Mouse (Mus musculus): ENCODE measurements around the gene Tra2a. TPM values are rescaled to one million over a fixed set of nuclear protein-coding genes. Genes with fewer than 3 reads are reported as not detected.
"Not testable (repeated sequence)": the region's sequence is repeated elsewhere in the genome, so short reads cannot be mapped to it uniquely, and the experiment has no call there.

The Tra2a gene
- 105 and 111 TPM in 2 replicates for polyA plus RNA-seq (2015; fragmentation: Nextera tagmentation; extraction: Ambion mirVana)

GRCm38 (mm10) chr6:49263847-49264243 is at the start of gene Tra2a:
TSS of gene Tra2a (minus strand) at chr6:49264033.
- WGBS, result under 1% methylated on average over 39 of the region's 39 CpGs
- Histone ChIP-seq H3K9ac (peak within 1 kb of the TSS; percentile 98), H3K4me1 (replicated peaks) (peaks cover 30% of the 10 kb centered on the region), H3K4me3 (peak within 1 kb of the TSS; percentile 94), H3K9me3 (no peaks in the 10 kb centered on the region), H3K27ac (replicated peaks) (peak within 1 kb of the TSS; percentile 97), H3K4me2 (peak within 1 kb of the TSS; percentile 81), H3K27me3 (no peaks in the 10 kb centered on the region), H3K36me3 (no peaks in the 10 kb centered on the region)
- peak; percentile 97 for ATAC-seq (ENCODE audit: low FRiP score, low read depth)

- H3K9me3 ChIP-seq, result no peaks in the 10 kb centered on the region
- H3K4me3 ChIP-seq, result no peak overlapping the region
- H3K4me2 ChIP-seq, result no peak overlapping the region
- no peaks in the 10 kb centered on the region for H3K27me3 ChIP-seq
- H3K36me3 ChIP-seq, result no peaks in the 10 kb centered on the region
- no peak for ATAC-seq (ENCODE audit: low FRiP score, low read depth)
- H3K9ac ChIP-seq, result no peak overlapping the region
- H3K4me1 ChIP-seq (replicated peaks), result no peaks in the 10 kb centered on the region
- no peak overlapping the region for H3K27ac ChIP-seq (replicated peaks)
Measured at GRCm38 (mm10) chr6:49298286-49298685, 34.5 kb upstream of the Tra2a start.

- Histone ChIP-seq H3K4me3 (no peak overlapping the region), H3K9me3 (no peaks in the 10 kb centered on the region), H3K4me1 (replicated peaks) (no peaks in the 10 kb centered on the region), H3K4me2 (no peak overlapping the region), H3K9ac (no peak overlapping the region), H3K36me3 (no peaks in the 10 kb centered on the region), H3K27me3 (no peaks in the 10 kb centered on the region), H3K27ac (replicated peaks) (no peak overlapping the region)
- ATAC-seq (ENCODE audit: low FRiP score, low read depth), result no peak
- 80% methylated on average over 1 of the region's 1 CpGs for WGBS
Measured at GRCm38 (mm10) chr6:49282122-49282521, 18.3 kb upstream of the Tra2a start.

- Histone ChIP-seq H3K4me2 (no peak overlapping the region), H3K4me1 (replicated peaks) (no peaks in the 10 kb centered on the region), H3K27ac (replicated peaks) (no peak overlapping the region), H3K36me3 (no peaks in the 10 kb centered on the region), H3K4me3 (no peak overlapping the region), H3K27me3 (no peaks in the 10 kb centered on the region), H3K9me3 (no peaks in the 10 kb centered on the region), H3K9ac (no peak overlapping the region)
- ATAC-seq (ENCODE audit: low FRiP score, low read depth), result no peak
- WGBS, result 50% methylated on average over 1 of the region's 1 CpGs
Measured at GRCm38 (mm10) chr6:49280942-49281341, 17.1 kb upstream of the Tra2a start.

- Histone ChIP-seq H3K9me3 (no peaks in the 10 kb centered on the region), H3K9ac (no peak overlapping the region), H3K27ac (replicated peaks) (no peak overlapping the region), H3K27me3 (no peaks in the 10 kb centered on the region), H3K4me1 (replicated peaks) (no peaks in the 10 kb centered on the region), H3K4me2 (no peak overlapping the region), H3K36me3 (no peaks in the 10 kb centered on the region), H3K4me3 (no peak overlapping the region)
- ATAC-seq (ENCODE audit: low FRiP score, low read depth), result no peak
- 94% methylated on average over 7 of the region's 7 CpGs for WGBS
Measured at GRCm38 (mm10) chr6:49275296-49275695, 11.5 kb upstream of the Tra2a start.

GRCm38 (mm10) chr6:49274416-49275091 is 10.7 kb upstream of the Tra2a start:
- no peaks in the 10 kb centered on the region for H3K9me3 ChIP-seq
- H3K9ac ChIP-seq, result no peak overlapping the region
- no peak overlapping the region for H3K27ac ChIP-seq (replicated peaks)
- H3K4me1 ChIP-seq (replicated peaks), result no peaks in the 10 kb centered on the region
- no peak overlapping the region for H3K4me3 ChIP-seq
- H3K36me3 ChIP-seq, result no peaks in the 10 kb centered on the region
- H3K27me3 ChIP-seq, result no peaks in the 10 kb centered on the region
- WGBS, result 45% methylated on average over 9 of the region's 9 CpGs
- H3K4me2 ChIP-seq, result no peak overlapping the region
- no peak for ATAC-seq (ENCODE audit: low FRiP score, low read depth)

GRCm38 (mm10) chr6:49273934-49274333 is 10.1 kb upstream of the Tra2a start:
- H3K4me2 ChIP-seq, result no peak overlapping the region
- ATAC-seq (ENCODE audit: low FRiP score, low read depth), result no peak
- H3K9me3 ChIP-seq, result no peaks in the 10 kb centered on the region
- WGBS, result 19% methylated on average over 4 of the region's 4 CpGs
- no peak overlapping the region for H3K27ac ChIP-seq (replicated peaks)
- no peak overlapping the region for H3K4me3 ChIP-seq
- no peaks in the 10 kb centered on the region for H3K4me1 ChIP-seq (replicated peaks)
- no peaks in the 10 kb centered on the region for H3K36me3 ChIP-seq
- H3K9ac ChIP-seq, result no peak overlapping the region
- no peaks in the 10 kb centered on the region for H3K27me3 ChIP-seq

- H3K27ac ChIP-seq (replicated peaks), result no peak overlapping the region
- H3K9ac ChIP-seq, result no peak overlapping the region
- H3K4me3 ChIP-seq, result no peak overlapping the region
- no peak for ATAC-seq (ENCODE audit: low FRiP score, low read depth)
- no peaks in the 10 kb centered on the region for H3K4me1 ChIP-seq (replicated peaks)
- H3K27me3 ChIP-seq, result no peaks in the 10 kb centered on the region
- H3K9me3 ChIP-seq, result no peaks in the 10 kb centered on the region
- no peak overlapping the region for H3K4me2 ChIP-seq
- WGBS, result 92% methylated on average over 2 of the region's 2 CpGs
- no peaks in the 10 kb centered on the region for H3K36me3 ChIP-seq
Measured at GRCm38 (mm10) chr6:49272863-49273262, 9.0 kb upstream of the Tra2a start.

- no peak overlapping the region for H3K27ac ChIP-seq (replicated peaks)
- H3K36me3 ChIP-seq, result no peaks in the 10 kb centered on the region
- no peaks in the 10 kb centered on the region for H3K27me3 ChIP-seq
- no peaks in the 10 kb centered on the region for H3K9me3 ChIP-seq
- H3K4me2 ChIP-seq, result no peak overlapping the region
- no peak overlapping the region for H3K9ac ChIP-seq
- ATAC-seq (ENCODE audit: low FRiP score, low read depth), result no peak
- WGBS, result 77% methylated on average over 6 of the region's 6 CpGs
- no peak overlapping the region for H3K4me3 ChIP-seq
- H3K4me1 ChIP-seq (replicated peaks), result no peaks in the 10 kb centered on the region
Measured at GRCm38 (mm10) chr6:49271815-49272214, 8.0 kb upstream of the Tra2a start.

- no peaks in the 10 kb centered on the region for H3K36me3 ChIP-seq
- ATAC-seq (ENCODE audit: low FRiP score, low read depth), result no peak
Measured at GRCm38 (mm10) chr6:49269923-49270322, 6.1 kb upstream of the Tra2a start.

GRCm38 (mm10) chr6:49269200-49269599 is 5.4 kb upstream of the Tra2a start:
- Histone ChIP-seq H3K27ac (replicated peaks) (no peak overlapping the region), H3K4me3 (no peak overlapping the region), H3K27me3 (no peaks in the 10 kb centered on the region), H3K4me1 (replicated peaks) (no peaks in the 10 kb centered on the region), H3K36me3 (no peaks in the 10 kb centered on the region), H3K9me3 (no peaks in the 10 kb centered on the region), H3K4me2 (no peak overlapping the region), H3K9ac (no peak overlapping the region)
- peak; percentile 85; the same call in 1 of the 2 replicates for ATAC-seq (ENCODE audit: low FRiP score, low read depth)
- 24% methylated on average over 5 of the region's 5 CpGs for WGBS

More at GRCm38 (mm10) chr6:49269923-49270322, 6.1 kb upstream of the Tra2a start:
- Histone ChIP-seq H3K4me2 (no peak overlapping the region), H3K27ac (replicated peaks) (no peak overlapping the region), H3K4me3 (no peak overlapping the region), H3K4me1 (replicated peaks) (no peaks in the 10 kb centered on the region), H3K27me3 (no peaks in the 10 kb centered on the region), H3K9me3 (no peaks in the 10 kb centered on the region), H3K9ac (no peak overlapping the region)
- WGBS, result 45% methylated on average over 11 of the region's 11 CpGs

GRCm38 (mm10) chr6:49267686-49268085 is 3.9 kb upstream of the Tra2a start:
- H3K27ac ChIP-seq (replicated peaks), result no peak overlapping the region
- no peaks in the 10 kb centered on the region for H3K9me3 ChIP-seq
- no peak for ATAC-seq (ENCODE audit: low FRiP score, low read depth)
- H3K36me3 ChIP-seq, result no peaks in the 10 kb centered on the region
- H3K27me3 ChIP-seq, result no peaks in the 10 kb centered on the region
- no peak overlapping the region for H3K9ac ChIP-seq
- WGBS, result 68% methylated on average over 4 of the region's 4 CpGs
- no peak overlapping the region for H3K4me3 ChIP-seq
- no peak overlapping the region for H3K4me2 ChIP-seq
- no peaks in the 10 kb centered on the region for H3K4me1 ChIP-seq (replicated peaks)

GRCm38 (mm10) chr6:49265207-49265606 is 1.4 kb upstream of the Tra2a start:
- H3K9me3 ChIP-seq; H3K27me3 ChIP-seq; H3K9ac ChIP-seq; H3K4me3 ChIP-seq; H3K36me3 ChIP-seq; H3K4me2 ChIP-seq; ATAC-seq (ENCODE audit: low FRiP score, low read depth); H3K27ac ChIP-seq (replicated peaks): not testable (repeated sequence)
- 92% methylated on average over 1 of the region's 1 CpGs for WGBS
- peaks cover 23% of the 10 kb centered on the region for H3K4me1 ChIP-seq (replicated peaks)
